Mouse (Mus musculus) right cerebral cortex, adult 18-20 months (tissue): ENCODE results near the gene Mfsd5.
A peak's percentile ranks its signal among the peaks of the same experiment; 100 is the strongest.

Experiments
- DNase-seq: peaks from one replicate; pipeline ENCODE4 v3.0.0; 2022; ENCODE audit warnings: mixed read lengths

The Mfsd5 gene

DNA sequence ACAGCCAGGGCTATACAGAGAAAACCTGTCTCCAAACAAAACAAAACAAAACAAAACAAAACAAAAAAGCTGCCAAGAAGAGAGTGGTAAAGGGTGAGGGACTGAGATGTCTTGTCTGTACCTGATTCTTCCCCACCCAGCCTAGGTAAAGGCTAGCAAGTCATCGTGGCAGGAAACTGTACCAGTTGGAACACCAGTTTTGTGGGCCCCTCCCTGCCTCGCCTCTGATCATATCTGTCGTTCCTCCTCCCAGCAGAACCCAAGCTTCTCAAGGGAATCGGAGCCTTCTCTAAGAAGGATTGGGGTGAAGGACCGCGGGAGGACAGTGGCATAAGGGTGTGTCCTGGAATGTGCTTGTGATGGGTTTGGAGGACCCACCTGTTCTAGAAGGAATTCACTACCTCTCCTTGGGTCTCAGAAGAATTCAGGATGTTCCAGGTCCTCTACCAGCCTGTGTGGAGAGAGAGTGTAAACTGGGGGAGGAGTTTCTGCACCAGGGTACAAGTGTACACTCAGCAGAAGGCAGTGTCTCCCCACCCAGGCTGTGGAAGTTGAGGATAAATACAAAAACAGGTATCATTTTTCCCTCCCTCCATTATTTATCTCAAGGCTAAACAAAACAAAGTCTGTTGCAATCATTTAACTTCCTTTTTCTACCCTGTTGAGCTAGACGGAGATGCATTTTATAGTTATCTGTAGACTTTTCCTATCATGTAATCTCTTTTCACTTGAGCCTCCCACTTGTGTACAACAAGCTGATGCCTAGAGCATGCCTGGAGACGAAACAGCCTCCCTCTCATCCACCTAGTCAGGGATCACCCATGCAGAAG is 3.4 kb downstream of the Mfsd5 start:
- no peak for DNase-seq

GRCm38 (mm10) chr15:102283648-102284047 is 4.4 kb downstream of the Mfsd5 start:
- no peak for DNase-seq

DNA sequence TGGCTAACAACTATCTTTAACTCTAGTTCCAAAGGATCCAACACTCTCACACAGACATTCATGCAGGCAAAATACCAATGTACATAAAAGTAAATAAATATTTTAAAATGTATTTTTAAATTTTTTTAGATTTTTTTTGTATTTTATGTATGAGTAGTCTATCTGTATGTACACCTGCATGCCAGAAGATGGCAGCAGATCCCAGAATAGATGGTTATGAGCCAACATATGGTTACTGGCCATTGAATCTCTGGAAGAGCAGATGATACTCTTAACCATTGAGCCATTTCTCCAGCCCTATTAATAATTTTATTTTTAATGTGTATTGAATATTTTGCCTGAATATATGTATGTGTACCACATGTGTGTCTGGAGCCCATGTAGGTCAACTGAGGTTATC is 8.1 kb downstream of the Mfsd5 start:
- DNase-seq: peak; percentile 39

DNA sequence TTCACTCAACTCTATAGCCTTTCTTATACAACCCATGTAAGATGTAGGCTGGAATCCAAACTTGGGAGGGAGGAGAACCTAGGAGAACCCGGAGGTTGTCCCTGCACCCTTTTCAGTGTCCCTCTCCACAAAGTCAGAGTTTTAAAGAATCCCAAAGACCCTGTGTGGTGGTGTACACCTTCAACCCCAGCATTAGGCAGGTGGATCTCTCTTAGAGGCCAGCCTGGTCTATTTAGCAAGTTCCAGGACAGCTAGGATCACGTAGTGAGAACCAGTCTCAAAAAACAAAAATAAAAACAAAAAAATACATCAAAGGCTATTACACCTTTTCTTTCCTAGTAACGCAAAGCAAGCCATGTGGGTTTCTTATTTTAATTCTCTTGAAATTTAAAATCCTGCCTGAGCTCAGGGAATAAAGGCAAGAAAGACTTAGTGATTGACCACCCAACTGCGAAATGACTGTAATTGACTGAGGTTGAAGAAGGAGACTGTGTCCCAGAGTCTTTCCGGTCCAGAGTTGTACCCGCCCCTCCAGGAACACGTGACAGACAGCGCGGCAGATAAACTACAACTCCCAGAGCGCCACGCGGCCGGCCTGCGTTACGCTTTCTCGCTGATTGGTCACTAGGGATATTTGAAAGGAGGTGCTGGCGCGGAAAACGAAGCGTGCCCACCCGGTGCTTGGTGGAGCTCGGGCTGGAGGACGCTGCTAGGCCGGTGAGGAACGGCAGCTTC is 16.5 kb downstream of the Mfsd5 start, which contains the start of gene Espl1:
Espl1 (plus strand) TSS at position 634 of the 735 bp plus-strand sequence.
- DNase-seq: peak; percentile 94

DNA sequence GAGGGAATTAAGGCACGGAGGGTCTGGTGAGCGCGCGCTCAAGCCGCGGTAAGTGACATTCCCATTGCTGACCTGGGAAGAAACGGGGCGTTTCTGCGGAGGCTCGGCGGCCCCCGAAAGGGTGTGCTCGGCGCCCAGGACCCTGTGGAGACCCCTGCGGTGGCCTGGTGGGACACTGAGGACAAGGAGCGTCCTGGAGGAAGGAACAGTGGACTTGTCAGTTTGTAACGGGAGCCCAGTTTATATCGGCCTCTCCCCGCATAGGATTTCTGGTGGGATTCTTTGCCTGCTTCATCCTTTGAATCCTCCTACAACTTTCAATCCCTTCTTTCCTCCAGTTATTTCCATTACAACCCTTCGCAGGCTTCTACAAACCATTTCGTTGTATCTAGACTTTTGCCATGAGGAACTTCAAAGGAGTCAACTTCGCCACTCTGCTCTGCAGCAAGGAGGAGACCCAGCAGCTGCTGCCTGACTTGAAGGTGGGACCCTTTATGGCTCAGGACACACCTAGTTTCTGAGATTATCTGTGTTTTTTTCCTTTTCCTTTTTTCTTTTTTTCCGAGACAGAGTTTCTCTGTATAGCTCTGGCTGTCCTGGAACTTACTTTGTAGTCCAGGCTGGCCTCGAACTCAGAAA is 17.2 kb downstream of the Mfsd5 start:
- DNase-seq: no peak

- DNase-seq: no peak
Measured at GRCm38 (mm10) chr15:102302542-102302941, 23.3 kb downstream of the Mfsd5 start.

DNA sequence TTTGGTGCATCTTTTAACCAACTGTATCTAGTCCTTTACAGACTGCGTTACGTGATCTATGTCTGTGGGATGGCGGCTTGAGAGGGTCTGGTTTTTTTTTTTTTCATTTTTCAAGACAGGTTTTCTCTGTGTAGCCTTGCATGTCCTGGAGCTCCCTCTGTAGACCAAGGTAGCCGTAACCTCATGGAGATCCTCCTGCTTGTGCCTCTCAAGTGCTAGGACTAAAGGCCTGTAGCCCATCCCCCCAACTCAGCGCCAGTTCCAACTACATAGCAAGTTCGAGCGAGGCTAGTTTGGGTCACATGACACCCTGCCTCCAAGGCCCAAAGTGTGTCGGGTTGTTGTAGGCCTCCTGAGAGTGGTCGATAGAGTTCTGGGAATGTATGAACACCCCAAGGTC is 29.5 kb downstream of the Mfsd5 start:
- DNase-seq: no peak

- DNase-seq: no peak
Measured at GRCm38 (mm10) chr15:102310074-102310845, 31.0 kb downstream of the Mfsd5 start.

DNA sequence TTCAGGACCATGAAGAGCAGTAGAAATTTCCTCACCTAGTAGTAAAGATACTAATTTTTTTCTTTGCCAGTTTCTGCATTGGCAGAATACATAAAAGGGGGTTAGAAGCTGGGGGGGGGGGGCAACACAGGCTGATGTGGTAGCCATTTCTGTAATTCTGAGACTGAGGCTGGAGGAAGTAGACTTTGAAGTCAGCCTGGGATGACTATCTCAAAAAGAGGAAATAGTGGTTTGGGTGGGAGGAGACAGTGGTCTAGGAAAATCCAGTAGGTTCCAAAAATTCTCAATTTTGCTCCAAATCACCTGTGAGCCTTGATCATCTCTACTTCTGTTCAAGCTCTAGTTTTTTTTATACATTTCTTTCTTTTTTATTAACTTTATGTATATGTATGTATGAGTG is 32.2 kb downstream of the Mfsd5 start:
- DNase-seq: no peak

DNA sequence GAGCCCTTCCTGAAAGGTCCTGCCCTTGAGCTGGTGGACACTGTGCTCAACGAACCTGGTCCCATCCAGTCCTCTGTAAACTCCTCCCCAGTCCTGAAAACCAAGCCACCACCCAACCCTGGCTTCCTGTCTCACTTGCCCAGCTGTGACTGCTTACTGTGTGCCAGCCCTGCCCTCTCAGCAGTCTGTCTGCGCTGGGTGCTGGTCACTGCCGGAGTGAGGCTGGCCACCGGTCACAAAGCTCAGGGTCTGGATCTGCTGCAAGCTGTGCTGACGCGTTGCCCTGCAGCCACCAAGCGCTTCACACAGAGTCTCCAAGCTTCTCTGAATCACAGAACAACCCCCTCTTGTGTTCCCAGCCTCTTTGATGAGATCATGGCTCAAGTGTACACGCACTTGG is 36.0 kb downstream of the Mfsd5 start:
- DNase-seq: peak; percentile 18

- peak; percentile 63 for DNase-seq
Measured at GRCm38 (mm10) chr15:102316263-102316662, 37.0 kb downstream of the Mfsd5 start.

- no peak for DNase-seq
Measured at GRCm38 (mm10) chr15:102324654-102325473, 45.6 kb downstream of the Mfsd5 start.

DNA sequence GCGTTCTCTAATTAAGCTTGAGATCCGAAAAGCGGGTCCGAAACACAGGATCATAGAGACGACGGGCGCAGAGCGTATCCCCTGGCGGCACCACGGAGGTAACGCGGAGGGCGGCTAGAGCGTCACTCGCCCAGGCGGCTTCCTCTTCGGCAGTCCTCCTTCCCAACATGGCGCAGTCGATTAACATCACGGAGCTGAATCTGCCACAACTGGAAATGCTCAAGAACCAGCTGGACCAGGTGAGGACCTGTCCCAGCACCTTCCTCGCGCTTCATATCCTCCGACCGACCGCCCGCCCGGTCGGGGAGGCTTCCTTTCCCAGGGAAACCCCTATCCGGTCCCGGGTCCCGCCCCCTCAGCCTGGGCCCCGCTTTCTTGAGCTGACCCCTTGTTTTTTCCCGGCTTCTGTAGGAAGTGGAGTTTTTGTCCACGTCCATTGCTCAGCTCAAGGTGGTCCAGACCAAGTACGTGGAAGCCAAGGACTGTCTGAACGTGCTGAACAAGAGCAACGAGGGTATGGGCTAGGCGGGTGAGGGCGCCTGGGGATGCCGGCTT is 46.8 kb downstream of the Mfsd5 start, which contains the start of gene Pfdn5:
Pfdn5 (plus strand) TSS at position 95 of the 555 bp plus-strand sequence.
- peak; percentile 90 for DNase-seq

DNA sequence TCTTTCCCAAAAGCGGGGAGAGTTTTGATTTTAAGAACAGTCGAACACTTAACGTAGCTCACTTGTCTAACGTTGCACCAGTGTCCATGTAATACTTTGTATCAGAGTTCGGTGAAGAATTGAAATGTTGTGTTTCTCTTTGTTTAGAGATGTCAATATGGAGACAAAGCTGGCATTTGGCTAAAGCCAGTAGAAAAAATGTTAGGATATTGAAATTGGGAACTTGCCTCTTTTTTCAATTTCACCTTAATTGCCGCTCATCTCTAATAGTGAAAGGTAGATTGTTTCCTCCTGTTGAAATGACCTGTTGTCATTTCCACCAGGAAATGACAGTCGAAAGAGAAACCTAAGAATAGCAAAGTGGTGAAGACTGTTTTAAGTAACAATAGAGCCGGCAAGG is 47.6 kb downstream of the Mfsd5 start:
- no peak for DNase-seq
